ENCODE assay signal across 9 mouse cellular contexts in genomic region chr6:92042055-92042454, GRCm38 (mm10). TPM values are rescaled to one million over a fixed set of nuclear protein-coding genes. Genes with fewer than 3 reads are reported as not detected.
DNase-seq lines count a peak whose midpoint lies in the region; ATAC-seq lines count a peak whose summit lies in the region.
"Had no signal": no experiment of that assay in that cellular context is flagged by ENCODE, and none has a peak within 500 bp of the region (broad histone marks: within the 10 kb centered on the region; RNA-seq: fewer than 3 reads in every experiment).

No protein-coding gene starts in this region.

- no peaks in the 10 kb centered on the region for H3K36me3 ChIP-seq in forebrain, embryonic 15.5 days
- H3K36me3 ChIP-seq: limb, embryonic 12.5 days had no signal

- 0 out of 2 replicates have a peak, but pooled peaks cover 10% of the 10 kb centered on the region for H3K4me1 ChIP-seq in forebrain, embryonic 15.5 days
- H3K4me1 ChIP-seq: limb, embryonic 12.5 days had no signal

- DNase-seq in heart, adult 11 months = peak; percentile 95
- no peak for DNase-seq in heart, postnatal 14 days
- DNase-seq in urinary bladder, postnatal 14 days (ENCODE audit: low spot score) = peak; percentile 43
- DNase-seq in urinary bladder, adult 2 months (ENCODE audit: low spot score) = no peak
- peak; percentile 49 to 64 for DNase-seq in left cerebral cortex, postnatal 14 days (ENCODE audit: low spot score in 2 of 2)
- no peak for DNase-seq in spleen, adult 18-20 months

- no peak overlapping the region for H3K4me2 ChIP-seq in forebrain, embryonic 15.5 days (replicated peaks)
- H3K4me2 ChIP-seq: limb, embryonic 12.5 days had no signal

- no peak overlapping the region for H3K27ac ChIP-seq in forebrain, embryonic 15.5 days (replicated peaks)
- H3K27ac ChIP-seq: limb, embryonic 12.5 days had no signal

- H3K27me3 ChIP-seq in forebrain, embryonic 15.5 days = no peaks in the 10 kb centered on the region
- H3K27me3 ChIP-seq: limb, embryonic 12.5 days had no signal

- no peak overlapping the region for H3K4me3 ChIP-seq in forebrain, embryonic 15.5 days
- H3K4me3 ChIP-seq: limb, embryonic 12.5 days had no signal

- WGBS in forebrain, embryonic 15.5 days = 38% methylated on average over 4 of the region's 4 CpGs

- no peak for ATAC-seq in forebrain, embryonic 15.5 days (replicated peaks)
- ATAC-seq in megakaryocyte-erythroid progenitor cell, adult 5-6 weeks (replicated peaks; ENCODE audit: low FRiP score, low TSS enrichment, poor library complexity, severe bottlenecking) = no peak

- H3K9me3 ChIP-seq in forebrain, embryonic 15.5 days = no peaks in the 10 kb centered on the region
- H3K9me3 ChIP-seq: limb, embryonic 12.5 days had no signal

- H3K9ac ChIP-seq in forebrain, embryonic 15.5 days (replicated peaks) = no peak overlapping the region
- H3K9ac ChIP-seq: limb, embryonic 12.5 days had no signal

- intact Hi-C loops in heart, postnatal 14 days (cut with DNase I) = no loop called here
- intact Hi-C loops in left cerebral cortex, postnatal 14 days (cut with DNase I) = no loop called here

RNA-seq across cellular contexts. Expression of gene Nr2c2, which starts 49.1 kb away (rescaled TPM):
- 10 to 100 TPM; 31.5 to 32.0 TPM for total RNA-seq in heart, postnatal 14 days (2021)
- polyA plus RNA-seq in urinary bladder, adult 2 months (2012; rRNA removed) = 18.9 and 19.7 TPM in 2 replicates
- total RNA-seq in left cerebral cortex, postnatal 14 days (2021) = 10 to 100 TPM; 88.9 to 93.9 TPM
- polyA plus RNA-seq in forebrain, embryonic 15.5 days (2015; fragmentation: Nextera tagmentation; extraction: Ambion mirVana) = 40.8 and 44.9 TPM in 2 replicates
- 38.0 and 52.8 TPM in 2 replicates for total RNA-seq in megakaryocyte-erythroid progenitor cell, adult 5-6 weeks (2014; fragmentation: Nextera tagmentation)
- total RNA-seq in megakaryocyte-erythroid progenitor cell, adult 5-6 weeks (2017) = 36.6 and 47.4 TPM in 2 replicates

Comparison
In these comparisons a context has a peak if more than half of its experiments do, and no peak if none do; other contexts are left out.
1. DNase-seq: peak in heart, adult 11 months (single experiment), urinary bladder, postnatal 14 days (single experiment) and left cerebral cortex, postnatal 14 days (2 of 2); none in heart, postnatal 14 days (0 of 2), urinary bladder, adult 2 months (single experiment) and spleen, adult 18-20 months (0 of 2).